Mouse (Mus musculus) thymus, adult 2 months (tissue): ENCODE data around the gene Nup205.
"Not testable (repeated sequence)": the region's sequence is repeated elsewhere in the genome, so short reads cannot be mapped to it uniquely, and the experiment has no call there.

Experiments
- CTCF ChIP-seq: fragments of 200-500 bp; IDR thresholded peaks from 2 replicates; pipeline ENCODE4 v1.5.1; 2012; ENCODE audit warnings: mild to moderate bottlenecking, control low read depth, low read length, moderate library complexity, borderline replicate concordance; ENCODE audit not compliant: control insufficient read depth, poor library complexity, insufficient read depth; ENCODE audit errors: extremely low read depth
- POLR2A ChIP-seq: fragments of 200-500 bp; IDR thresholded peaks from 2 replicates; pipeline ENCODE4 v1.6.1; 2012; ENCODE audit warnings: mild to moderate bottlenecking, low read length, control low read depth, moderate library complexity; ENCODE audit not compliant: control insufficient read depth, poor library complexity, insufficient read depth; ENCODE audit errors: extremely low read depth

DNA sequence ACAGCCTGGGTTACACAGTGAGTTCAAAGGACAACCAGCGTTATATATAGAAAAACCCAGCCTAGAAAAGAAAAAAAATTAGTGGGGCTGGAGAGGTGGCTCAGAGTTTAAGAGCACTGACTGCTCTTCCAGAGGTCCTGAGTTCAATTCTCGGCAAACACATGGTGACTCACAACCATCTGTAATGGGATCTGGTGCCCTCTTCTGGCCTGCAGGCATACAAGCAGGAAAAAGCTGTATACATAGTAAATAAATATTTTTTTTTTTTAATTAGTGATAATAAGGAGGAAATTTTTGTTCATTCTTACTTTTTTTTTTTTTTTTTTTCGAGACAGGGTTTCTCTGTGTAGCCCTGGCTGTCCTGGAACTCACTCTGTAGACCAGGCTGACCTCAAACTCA lies 5.2 kb upstream of the Nup205 start:
- not testable (repeated sequence) for TF ChIP-seq POLR2A, CTCF
